Mouse (Mus musculus): ENCODE data around the gene Vmn1r46.

DNA sequence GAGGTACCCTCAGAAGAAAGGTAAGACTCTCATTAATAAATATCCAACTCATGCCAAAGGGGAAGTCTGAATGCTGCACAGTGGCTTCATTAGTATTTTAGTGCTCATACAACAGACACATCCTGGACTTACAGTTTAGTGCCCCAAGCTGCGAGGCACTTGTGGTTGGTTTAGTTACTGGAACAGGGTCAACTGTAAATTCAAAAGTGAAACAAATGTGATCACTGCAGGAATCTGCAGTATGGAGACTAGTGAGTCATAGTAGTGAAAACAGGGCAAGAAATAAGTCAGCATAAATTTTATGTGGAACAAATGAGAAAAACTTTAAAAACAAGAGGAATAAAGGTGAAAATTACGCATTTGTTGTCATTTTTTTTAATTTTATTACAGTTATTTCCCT lies 15.6 kb upstream of the Vmn1r46 start:
- TF ChIP-seq CTCF (IDR thresholded peaks at IDR 0.05; ENCODE audit: low read depth, low read length) (no peak), POLR2A (IDR thresholded peaks at IDR 0.05; ENCODE audit: extremely low read depth, insufficient read depth, low read length) (no peak)
